Mouse (Mus musculus): ENCODE results near the gene Gm49380. TPM values are rescaled to one million over a fixed set of nuclear protein-coding genes. Genes with fewer than 3 reads are reported as not detected.
A peak's percentile ranks its signal among the peaks of the same experiment; 100 is the strongest.
"Not testable (repeated sequence)": the region's sequence is repeated elsewhere in the genome, so short reads cannot be mapped to it uniquely, and the experiment has no call there.

Gene Gm49380
- total RNA-seq, 2 experiments from 2014 or later, result not detected

DNA sequence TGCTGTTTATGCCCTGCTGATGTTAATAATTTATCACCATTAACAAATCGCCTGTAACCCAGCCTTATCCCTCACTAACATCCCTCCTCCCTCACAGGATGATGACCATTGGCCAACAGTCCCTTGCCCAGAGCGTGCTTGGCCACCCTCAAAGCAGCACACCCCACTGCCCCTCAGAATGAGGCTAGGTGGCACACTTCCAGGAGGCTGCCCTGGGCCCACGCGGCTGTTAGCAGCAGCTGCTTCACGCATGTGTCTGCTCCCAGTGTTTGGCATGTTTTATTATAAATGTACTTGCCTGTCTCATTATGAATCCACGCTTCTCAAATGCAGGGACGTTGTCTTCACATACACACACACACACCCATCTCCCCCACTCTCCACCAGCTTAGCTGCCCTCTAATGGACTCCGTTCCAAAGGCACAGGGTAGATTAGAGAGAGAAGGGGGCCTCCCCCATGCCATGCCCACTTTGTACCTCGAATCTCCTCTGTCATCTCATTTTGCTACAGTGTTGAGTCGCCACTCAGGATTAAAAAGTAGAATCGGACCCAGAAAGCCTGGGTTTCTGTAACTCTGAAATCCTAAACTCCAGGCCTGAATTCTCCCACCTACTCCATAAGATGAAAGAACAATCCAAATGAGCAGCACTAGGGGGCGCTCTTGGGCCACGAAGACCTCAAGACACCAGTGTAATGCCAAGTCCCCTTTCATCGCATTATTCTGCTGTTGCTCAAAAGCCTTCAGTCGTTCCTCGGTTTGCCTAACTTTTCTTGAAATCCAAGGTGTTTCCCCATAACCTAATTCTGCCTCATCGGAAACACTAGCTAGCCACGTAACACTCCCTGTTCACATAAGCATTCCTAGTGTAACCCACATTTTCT is 12.5 kb upstream of the Gm49380 start:
- ATAC-seq (ENCODE audit: poor library complexity, severe bottlenecking), result peak; percentile 70

DNA sequence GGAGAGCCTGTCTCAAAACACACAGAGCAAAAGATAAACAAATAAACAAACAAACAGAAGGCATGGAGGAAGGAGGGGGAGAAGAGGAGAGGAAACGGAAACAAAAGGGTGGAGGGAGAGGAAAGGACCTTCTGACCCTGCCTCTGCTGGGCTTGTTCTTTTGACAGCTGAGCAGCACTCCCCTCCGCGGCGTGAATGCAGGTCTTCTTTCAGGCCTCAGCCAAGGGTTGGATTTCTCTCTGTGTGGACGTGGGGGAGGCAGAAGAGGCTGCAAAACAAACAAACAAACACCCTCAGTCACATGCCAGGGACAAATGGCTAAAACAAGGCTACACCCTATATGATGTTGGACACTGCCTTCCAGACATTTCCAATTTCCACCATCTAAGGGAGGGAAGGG is 11.7 kb upstream of the Gm49380 start:
- no peak for ATAC-seq (ENCODE audit: poor library complexity, severe bottlenecking)

DNA sequence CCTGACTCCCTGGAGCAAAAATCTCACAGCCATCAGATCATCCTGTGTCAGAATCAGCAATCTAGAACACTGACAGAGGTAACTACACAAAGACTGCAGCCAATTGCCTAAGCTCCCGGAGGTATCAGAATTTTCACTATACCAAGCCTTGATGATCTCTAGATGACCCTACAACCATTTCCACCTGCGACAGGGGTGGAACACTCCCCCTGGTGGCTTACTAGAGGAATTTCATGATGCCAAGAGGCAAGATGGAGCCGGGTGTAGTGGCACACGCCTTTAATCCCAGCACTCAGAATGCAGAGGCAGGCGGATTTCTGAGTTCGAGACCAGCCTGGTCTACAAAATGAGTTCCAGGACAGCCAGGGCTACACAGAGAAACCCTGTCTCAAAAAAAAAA is 11.0 kb upstream of the Gm49380 start:
- peak; percentile 36; the same call in 1 of the 2 replicates for ATAC-seq (ENCODE audit: poor library complexity, severe bottlenecking)

DNA sequence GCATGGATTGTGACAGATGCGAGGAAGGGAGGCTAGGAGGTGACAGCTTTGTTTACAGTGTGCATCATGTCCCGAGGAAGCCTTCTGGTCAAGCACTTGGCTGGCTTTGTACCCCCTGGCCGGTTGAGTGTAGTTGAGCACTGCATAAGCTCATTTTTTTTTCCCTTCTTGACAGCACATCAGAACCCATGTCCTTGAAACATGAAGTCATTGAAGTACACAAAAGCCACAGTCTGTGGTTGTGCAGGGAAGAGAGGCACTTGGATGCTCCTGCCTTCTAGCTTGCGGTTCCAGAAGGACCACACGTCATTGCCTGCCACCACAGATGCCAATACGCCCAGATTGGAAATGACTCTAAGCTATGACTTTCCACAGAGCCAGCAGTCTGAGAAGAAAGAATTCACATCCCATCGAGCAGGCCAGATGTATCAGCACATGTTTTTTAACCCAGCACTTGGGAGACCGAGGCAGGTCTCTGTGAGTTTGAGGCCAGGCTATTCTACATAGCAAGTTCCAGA is 6.7 kb upstream of the Gm49380 start:
- no peak for ATAC-seq (ENCODE audit: poor library complexity, severe bottlenecking)

DNA sequence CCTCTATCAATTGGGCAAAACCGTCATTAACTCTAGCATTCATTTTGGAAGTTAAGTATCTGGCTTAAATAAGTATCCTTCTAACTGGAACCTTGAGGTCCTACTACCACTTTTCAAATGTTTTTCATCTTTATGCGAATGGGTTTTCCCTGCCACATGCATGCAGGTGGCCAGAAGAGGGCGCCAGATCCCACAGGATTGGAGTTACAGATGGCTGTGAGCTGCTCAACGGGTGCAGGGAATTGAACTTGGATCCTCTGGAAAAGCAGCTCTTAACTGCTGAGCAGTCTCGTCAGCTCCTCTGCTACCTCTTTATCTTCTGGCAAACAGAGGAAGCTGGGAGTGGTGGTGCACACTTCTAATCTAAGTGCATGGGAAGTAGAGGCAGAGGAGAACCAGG is 5.7 kb upstream of the Gm49380 start:
- ATAC-seq (ENCODE audit: poor library complexity, severe bottlenecking), result peak; percentile 43; the same call in 1 of the 2 replicates

DNA sequence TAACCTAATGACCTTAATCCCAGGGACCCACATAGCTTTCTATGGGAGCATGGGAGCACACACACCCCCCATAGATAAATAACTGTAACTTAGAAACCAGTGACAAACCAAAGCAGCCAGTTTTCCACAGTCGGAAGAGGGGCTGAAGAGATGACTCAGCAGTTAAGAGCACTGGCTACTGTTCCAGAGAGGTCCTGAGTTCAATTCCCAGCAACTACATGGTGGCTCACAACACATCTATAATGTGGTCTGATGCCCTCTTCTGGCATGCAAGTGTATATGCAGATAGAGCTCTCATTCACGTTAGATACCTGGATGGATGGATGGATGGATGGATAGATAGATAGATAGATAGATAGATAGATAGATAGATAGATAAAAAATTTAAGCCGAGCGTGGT is 2.9 kb upstream of the Gm49380 start:
- no peak for ATAC-seq (ENCODE audit: poor library complexity, severe bottlenecking)

DNA sequence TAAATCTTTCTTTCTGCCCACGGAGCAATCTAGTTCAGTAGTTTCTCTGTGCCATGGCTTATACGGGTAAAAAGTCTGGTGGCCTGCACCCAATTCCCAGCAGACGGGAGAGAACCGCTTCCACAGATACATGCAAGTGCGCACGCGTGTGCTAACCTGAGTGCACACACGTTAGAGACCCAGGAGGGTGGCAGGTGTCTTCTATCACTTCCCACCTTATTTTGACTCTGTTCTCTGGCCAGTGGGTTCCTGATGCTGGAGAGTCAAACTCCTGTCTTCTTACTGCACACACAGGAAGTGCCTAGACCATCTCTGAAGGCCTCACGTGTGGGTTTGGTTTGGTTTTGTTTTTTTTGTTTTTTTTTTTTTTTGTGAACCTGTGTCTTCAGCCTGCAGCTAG is 2.3 kb upstream of the Gm49380 start:
- ATAC-seq (ENCODE audit: poor library complexity, severe bottlenecking), result no peak

DNA sequence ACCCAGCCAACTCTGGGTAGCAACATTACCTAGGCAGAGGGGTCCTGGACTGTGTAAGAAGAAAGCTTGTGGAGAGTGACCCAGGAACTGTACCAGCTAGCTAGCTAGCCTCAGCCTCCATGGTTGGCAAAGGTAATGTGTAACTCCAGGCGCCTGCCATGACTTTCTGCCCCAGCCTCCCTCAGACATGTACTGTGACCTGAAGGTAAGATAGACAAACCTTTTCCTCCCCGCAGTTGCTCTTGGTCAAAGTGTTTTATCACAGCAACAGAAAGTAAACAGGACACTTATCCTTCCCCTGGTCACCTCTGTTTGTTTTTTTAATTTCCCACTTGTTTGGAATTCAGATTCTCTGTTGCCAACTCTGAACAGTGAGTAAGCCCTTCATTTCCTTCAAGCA is 1.2 kb upstream of the Gm49380 start:
- no peak for ATAC-seq (ENCODE audit: poor library complexity, severe bottlenecking)

DNA sequence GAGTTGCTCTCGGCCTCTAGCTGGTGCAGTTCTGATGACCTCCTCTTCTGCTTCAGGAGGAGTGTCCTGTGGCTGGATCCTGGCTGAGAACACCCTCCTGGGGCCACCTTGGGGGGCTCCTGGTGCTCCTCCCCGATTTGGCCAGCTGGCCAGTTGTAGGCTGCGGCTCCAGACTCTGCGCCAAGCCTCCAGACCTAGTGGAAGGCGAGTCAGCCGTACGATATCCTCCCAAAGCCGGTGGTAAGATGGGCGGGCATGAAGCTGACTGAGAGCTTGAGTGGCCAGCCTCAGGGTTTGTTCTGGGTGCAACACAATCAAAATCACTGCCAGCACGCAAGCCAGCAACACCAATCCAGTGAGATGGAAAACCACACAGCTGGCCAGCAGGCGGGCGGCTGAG is 1.4 kb downstream of the Gm49380 start:
- ATAC-seq (ENCODE audit: poor library complexity, severe bottlenecking), result not testable (repeated sequence)

DNA sequence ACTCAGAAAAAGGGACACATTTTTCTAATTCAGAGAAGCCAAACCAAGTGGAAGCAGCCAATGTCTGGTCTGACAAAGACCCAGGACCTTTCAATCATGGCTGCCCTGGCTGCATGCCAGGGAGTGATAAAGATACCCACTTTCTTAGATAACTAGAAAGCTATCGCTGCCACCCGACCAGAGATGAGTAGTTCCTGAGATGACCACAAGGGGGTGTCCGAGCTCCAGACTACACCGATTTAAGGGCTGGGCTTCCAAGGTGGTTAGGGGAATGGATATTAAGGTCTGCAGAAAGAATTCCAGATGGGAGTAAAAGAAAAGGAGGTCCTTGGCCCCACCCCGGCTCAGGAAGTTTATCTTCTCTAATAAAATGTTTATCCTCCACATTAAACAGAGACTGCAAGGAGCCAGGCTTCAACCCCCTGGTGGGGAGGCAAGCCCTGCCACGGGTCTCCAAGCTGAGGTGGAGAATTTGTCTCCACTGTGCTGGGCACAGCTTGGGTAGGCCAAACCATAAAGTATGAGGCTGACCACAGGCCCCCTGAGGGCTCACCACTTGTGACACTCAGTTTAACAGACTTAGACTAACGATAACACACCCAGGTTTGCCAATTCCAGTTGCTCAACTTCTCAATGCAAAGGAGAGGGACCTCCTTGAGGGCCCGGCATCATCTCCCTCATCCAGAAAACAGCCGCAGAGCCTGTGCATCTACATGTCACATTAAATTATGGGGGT is 3.8 kb downstream of the Gm49380 start:
- ATAC-seq (ENCODE audit: poor library complexity, severe bottlenecking), result no peak

DNA sequence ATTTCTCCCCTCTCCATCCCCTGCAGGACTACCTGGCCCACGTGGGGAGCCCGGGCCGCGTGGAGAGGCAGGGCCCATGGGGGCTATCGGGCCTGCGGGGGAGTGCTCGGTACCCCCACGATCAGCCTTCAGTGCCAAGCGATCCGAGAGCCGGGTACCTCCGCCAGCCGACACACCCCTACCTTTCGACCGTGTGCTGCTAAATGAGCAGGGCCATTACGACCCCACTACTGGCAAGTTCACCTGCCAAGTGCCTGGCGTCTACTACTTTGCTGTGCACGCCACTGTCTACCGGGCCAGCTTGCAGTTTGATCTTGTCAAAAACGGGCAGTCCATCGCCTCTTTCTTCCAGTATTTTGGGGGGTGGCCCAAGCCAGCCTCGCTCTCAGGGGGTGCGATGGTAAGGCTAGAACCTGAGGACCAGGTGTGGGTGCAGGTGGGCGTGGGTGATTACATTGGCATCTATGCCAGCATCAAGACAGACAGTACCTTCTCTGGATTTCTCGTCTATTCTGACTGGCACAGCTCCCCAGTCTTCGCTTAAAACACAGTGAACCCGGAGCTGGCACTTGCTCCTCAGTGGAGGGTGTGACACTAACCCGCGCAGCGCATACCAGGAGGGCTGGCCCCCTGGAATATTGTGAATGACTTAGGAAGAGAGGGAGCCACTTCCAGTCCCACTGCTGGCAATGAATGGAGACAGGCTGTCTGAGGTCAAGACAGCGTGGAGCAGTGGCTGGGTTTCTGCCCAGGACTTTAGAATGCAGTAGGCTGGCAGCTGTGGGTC is 4.8 kb downstream of the Gm49380 start:
- no peak for ATAC-seq (ENCODE audit: poor library complexity, severe bottlenecking)

DNA sequence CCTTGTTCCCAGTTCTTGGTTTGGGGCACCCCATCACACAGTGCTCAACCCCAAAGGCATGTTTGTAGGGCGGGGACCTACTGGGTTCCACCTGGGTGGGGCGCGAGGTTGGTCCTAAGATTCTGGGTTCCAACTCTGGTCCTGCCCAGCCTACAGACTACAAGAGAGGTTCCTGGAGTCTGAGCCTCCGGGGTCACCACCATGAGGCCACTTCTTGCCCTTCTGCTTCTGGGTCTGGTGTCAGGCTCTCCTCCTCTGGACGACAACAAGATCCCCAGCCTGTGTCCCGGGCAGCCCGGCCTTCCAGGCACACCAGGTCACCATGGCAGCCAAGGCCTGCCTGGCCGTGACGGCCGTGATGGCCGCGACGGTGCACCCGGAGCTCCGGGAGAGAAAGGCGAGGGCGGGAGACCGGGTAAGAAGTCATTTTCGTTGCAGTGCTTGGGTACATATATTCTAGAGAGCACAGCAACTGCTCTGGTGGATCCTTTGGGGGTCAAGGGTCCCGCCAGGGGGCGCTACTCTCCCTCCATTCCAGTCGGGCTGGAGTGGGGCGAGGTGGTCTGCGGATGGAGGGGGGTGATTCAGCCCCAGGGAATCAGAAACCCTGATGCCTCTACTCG is 5.6 kb downstream of the Gm49380 start:
- no peak for ATAC-seq (ENCODE audit: poor library complexity, severe bottlenecking)

DNA sequence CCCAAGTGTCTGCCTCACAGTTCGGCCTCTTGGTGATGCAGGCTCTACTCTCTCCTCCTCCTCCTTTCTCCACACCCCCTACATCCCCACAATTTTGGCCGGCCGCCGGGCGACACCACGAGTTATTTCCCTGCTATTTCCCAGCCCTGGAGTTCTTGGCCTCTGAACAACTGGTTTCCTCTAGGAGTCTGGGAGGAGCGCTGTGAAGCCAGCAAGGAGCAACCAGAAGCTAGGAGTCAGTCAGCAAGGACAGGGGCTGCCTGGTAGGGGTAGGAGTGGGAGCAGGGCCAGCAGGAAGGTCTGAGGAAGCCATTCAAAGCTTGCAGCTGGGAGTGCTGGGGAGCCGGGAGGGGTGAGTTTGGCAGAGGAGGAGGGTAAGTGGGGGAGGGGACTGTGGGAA is 6.2 kb downstream of the Gm49380 start, which contains the start of gene C1qtnf5:
TSS of gene C1qtnf5 (plus strand) at position 136 of the 400 bp plus-strand sequence.
- ATAC-seq (ENCODE audit: poor library complexity, severe bottlenecking), result no peak

DNA sequence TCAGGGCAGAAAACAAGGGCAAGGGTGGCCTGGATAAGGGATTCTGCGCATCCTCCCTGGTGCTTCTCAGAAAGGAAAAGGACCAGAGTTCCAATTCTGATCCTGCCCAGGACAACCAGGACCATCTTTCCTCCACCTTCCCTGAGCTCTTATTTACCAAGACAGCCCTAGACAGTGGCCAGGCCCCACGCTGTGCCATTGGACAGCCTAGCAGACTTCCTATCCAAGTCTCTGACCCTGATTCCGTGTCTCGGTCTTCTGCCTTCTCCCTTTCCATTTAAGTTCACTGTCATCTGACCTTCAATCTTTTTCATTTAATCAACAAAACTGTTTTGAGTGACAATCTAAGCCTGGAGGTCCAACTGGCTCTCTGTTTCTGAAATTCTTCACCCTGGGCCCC is 6.7 kb downstream of the Gm49380 start:
- ATAC-seq (ENCODE audit: poor library complexity, severe bottlenecking), result no peak

DNA sequence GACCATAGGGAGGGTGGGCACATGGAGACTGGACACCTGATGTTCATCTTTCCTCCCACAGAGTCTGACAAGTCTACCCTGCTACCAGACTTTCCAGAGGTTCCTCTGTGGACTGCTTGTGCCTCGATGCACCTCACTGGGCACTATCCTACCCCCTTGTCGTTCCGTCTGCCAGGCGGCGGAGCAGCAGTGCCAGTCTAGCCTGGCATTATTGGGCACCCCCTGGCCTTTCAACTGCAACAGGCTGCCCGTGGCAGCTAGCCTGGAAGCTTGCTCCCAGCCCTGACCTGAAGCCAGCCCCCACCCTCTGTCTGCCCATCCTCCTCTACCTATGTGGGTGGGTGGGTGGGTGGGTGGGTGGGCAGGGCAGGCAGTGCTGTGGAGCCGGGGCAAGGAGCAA is 7.1 kb downstream of the Gm49380 start:
- no peak for ATAC-seq (ENCODE audit: poor library complexity, severe bottlenecking)

DNA sequence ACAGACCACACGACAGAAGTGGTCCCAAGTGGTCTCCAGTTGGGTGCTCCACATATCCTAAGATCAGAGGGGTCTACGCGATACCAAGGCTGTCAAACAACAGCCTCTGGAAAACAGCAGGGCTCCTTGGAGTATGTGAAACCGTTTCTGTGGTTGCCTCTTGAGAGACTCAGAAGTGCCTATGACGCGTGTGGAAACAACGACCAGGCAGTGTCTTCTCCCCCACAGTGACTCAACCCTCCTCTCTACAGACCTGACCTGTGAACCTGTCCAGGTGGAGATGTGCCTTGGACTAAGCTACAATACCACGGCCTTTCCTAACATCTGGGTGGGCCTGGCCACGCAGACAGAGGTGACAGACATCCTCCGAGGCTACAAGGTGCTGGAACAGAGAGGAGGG is 7.5 kb downstream of the Gm49380 start:
- peak; percentile 28; the same call in 1 of the 2 replicates for ATAC-seq (ENCODE audit: poor library complexity, severe bottlenecking)

DNA sequence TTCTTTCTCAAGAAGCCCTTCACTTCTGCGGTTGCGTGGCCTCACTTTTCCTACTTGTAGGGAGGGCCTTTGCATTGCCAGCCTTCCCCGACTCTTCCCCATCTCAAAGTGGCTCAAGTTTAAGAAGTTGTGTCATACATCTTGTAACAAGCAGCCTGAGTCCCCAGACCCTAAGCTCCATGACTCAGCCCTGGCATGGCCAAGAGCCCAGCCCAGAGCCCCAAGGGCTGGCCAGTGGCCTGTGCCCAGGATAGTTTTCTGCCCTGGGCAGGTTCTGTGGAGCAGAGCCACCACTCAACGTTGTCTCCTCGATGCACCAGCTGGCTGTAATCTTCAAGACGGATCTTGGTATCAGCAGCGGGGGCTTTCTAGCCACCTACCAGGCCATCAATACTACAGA is 8.4 kb downstream of the Gm49380 start:
- peak; percentile 47 for ATAC-seq (ENCODE audit: poor library complexity, severe bottlenecking)

DNA sequence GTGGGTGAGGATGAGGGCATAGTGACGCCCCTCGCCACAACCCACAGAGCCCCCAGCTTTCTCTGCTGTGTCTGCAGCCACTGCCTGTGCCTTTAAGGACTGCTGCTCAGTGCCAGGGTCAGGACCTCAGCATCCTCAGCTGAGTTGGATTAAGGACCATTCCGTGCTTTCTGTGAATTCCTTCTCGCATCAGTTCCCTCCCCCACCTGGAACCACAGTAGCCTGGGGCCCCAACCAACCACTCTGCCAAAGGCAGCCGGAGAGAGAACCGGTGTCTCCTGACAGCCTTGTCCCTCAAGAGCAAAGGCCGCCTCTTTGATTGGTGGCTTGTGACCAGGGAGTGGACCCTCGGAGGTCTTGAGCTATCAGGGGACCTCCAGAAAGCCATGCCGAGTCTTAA is 11.8 kb downstream of the Gm49380 start, which contains the start of gene Mfrp:
TSS of gene Mfrp (plus strand) at position 240 of the 400 bp plus-strand sequence.
- no peak for ATAC-seq (ENCODE audit: poor library complexity, severe bottlenecking)

DNA sequence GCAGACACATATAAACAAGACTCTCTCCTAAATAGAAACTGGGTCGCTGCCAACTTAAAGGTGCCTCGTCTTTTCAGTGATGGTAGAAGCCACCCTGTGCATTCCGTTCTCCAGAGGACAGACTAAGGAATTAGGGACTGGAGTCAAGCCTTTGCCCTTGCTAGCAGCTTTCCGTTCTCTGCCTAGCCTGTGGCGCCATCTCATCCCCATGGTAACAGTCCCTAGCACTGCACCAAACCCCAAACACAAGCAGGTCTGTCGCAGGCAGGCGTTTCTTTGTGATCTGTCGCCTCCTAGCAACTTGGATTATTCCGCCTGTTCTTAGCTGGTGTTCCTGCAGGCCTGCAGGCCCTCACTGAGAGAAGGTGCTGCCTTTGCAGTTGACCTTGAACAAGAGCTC is 16.8 kb downstream of the Gm49380 start:
- ATAC-seq (ENCODE audit: poor library complexity, severe bottlenecking), result no peak

DNA sequence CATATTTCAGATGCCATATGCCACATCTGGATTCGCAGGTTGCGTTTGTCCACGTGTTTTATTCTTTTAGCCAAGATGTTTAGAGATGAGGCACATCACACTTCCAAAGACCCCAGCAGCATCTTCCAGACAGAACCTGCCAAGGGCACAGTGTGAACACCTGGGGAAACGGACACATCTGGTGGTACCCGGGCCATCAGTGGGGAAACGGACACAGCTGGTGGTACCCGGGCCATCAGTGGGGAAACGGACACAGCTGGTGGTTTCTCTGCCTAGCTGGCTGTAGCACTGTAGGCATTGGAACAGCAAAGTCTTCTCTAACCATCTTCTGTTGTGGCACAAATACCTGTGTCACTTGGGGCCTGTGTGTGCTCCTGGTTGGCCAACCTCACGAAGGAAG is 17.5 kb downstream of the Gm49380 start:
- ATAC-seq (ENCODE audit: poor library complexity, severe bottlenecking), result no peak

All from megakaryocyte, adult 5-6 weeks (primary cell).